Mouse (Mus musculus): ENCODE data around the gene Vmn2r117. TPM values are rescaled to one million over a fixed set of nuclear protein-coding genes. Genes with fewer than 3 reads are reported as not detected.
"Not testable (repeated sequence)": the region's sequence is repeated elsewhere in the genome, so short reads cannot be mapped to it uniquely, and the experiment has no call there.

Gene Vmn2r117
- not detected in 2 replicates for polyA plus RNA-seq (2012; rRNA removed)

DNA sequence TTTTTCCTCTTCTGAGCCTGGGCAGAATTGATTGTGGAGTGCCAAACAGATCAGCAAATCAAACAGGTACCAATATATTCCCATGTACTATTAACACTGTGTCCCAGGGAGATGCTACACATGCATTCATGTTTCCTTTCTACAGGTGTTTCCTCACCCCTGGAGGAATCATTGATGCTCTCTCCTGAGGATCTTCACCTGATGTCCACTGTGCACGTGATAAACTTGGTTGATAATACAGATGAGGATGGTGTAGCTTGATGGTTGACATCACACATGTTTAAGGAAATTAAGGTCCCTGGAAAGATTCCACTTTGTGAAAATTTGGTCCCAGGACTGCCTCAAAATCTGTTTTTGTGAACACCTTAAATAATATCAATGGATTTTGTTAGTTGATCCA lies at the start of gene Vmn2r117:
Gene Vmn2r117, minus strand, starts transcription at position 101 of the 400 bp plus-strand sequence.
- DNase-seq (ENCODE audit: low read depth in 1 of 2, low spot score in 2 of 2); H3K36me3 ChIP-seq (ENCODE audit: control insufficient read depth, insufficient read depth, low read length); H3K27ac ChIP-seq (ENCODE audit: insufficient read depth, low read length); H3K27me3 ChIP-seq (ENCODE audit: control insufficient read depth, insufficient read depth, low read length); H3K4me1 ChIP-seq (ENCODE audit: control insufficient read depth, insufficient read depth, insufficient read length); H3K4me3 ChIP-seq (ENCODE audit: extremely low read depth, insufficient read depth, insufficient read length): not testable (repeated sequence)
- WGBS, result 63% methylated on average over 1 of the region's 1 CpGs

DNA sequence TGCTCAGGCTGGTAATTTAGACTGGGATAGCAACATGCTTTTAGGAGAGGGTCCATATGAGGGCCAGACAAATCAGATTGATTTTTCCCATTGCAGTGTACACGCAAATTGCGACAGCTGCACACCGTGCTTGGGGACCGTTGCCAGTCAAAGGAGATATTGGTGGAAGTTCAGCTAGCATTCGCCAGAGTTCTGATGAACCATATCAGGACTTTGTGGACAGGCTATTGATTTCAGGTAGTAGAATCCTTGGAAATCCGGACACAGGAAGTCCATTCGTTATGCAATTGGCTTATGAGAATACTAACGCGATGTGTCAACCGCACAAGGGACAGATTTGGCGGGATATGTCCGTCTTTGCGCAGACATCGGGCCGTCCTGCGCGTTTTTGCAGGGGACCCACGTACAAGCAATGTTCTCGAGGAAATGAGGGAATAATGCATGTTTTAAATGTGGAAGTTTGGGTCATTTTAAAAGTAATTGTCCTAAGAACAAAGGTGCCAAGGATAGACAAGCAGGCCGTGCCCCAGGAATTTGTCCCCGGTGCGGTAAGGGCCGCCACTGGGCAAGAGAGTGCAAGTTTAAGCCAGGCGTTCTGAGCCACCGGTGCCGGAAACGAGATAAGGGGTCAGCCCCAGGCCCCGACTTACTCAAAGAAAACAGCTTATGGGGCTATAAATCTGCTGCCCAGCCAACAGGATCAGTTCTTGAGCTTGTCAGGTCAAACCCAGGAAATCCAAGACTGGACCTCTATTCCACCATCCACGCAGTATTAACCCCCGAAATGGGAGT lies 43.6 kb upstream of the Vmn2r117 start:
- H3K4me3 ChIP-seq (ENCODE audit: extremely low read depth, insufficient read depth, insufficient read length); H3K36me3 ChIP-seq (ENCODE audit: control insufficient read depth, insufficient read depth, low read length); H3K27ac ChIP-seq (ENCODE audit: insufficient read depth, low read length); H3K4me1 ChIP-seq (ENCODE audit: control insufficient read depth, insufficient read depth, insufficient read length); H3K27me3 ChIP-seq (ENCODE audit: control insufficient read depth, insufficient read depth, low read length); DNase-seq (ENCODE audit: low read depth in 1 of 2, low spot score in 2 of 2): not testable (repeated sequence)
- WGBS, result 61% methylated on average over 30 of the region's 30 CpGs

DNA sequence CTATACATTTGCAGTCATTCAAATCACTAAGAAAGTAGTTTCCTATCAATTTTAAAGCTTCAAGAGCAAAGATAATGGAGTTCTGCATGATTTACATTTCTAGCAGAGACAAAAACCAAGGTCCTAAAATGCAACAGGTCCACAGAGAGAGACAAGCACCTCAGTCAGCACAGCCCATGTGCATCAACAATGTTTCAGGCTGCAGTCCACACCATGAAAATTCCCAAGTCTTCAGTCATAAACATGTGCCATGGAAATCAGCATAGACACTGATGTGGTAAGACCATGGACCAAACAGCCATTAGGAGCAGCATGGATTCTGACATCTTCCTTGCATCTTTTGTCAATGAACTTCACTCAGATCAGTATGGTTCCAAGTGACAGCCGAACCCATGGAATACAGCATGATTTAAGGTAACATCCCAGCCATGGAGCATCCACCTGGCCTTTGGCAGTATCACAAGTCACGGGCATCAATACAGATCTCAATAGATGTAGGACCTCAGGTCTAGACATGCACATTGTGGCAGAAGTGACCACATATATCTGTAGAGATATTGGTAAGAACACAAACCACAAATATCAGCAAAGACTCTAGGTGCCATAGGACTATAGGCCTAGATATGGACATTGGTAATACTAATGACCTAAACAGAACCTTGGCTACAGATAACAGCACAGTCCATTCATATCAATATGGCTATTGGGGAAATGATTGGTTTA lies 39.4 kb upstream of the Vmn2r117 start:
- H3K4me1 ChIP-seq (ENCODE audit: control insufficient read depth, insufficient read depth, insufficient read length), result no peaks in the 10 kb centered on the region
- H3K4me3 ChIP-seq (ENCODE audit: extremely low read depth, insufficient read depth, insufficient read length), result no peak overlapping the region
- 69% methylated on average over 2 of the region's 2 CpGs for WGBS
- no peak for TF ChIP-seq POLR2A (IDR thresholded peaks at IDR 0.05; ENCODE audit: low read depth, low read length)
- no peak for TF ChIP-seq CTCF (IDR thresholded peaks at IDR 0.05; ENCODE audit: extremely low read depth, insufficient read depth, insufficient read length, insufficient replicate concordance)
- no peak for DNase-seq (ENCODE audit: low read depth in 1 of 2, low spot score in 2 of 2)
- no peak overlapping the region for H3K27ac ChIP-seq (ENCODE audit: insufficient read depth, low read length)
- no peaks in the 10 kb centered on the region for H3K27me3 ChIP-seq (ENCODE audit: control insufficient read depth, insufficient read depth, low read length)
- no peaks in the 10 kb centered on the region for H3K36me3 ChIP-seq (ENCODE audit: control insufficient read depth, insufficient read depth, low read length)

DNA sequence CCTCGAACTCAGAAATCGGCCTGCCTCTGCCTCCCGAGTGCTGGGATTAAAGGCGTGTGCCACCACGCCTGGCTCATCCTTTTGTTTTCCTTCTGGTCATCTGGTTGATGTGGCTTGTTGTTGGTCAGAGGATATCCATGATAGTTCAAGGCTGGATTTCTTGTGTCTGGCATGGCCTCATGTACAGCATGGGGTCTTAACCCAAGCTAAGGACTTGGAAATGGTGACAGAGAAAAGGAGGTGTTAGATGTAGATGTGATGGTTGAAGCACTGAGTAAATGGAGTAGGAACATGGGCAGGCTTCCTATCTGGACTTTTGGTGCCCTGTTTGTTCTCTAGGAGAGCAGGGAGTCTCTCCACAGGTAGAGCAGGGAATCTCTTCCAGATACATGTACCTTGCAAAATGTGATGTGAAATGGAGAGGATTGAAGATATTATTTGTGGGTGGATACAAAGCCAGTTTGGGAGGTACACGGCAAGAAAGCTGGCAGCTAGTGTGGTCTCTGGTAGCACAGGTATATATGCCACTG lies 46.3 kb downstream of the Vmn2r117 start:
- H3K4me1 ChIP-seq (ENCODE audit: control insufficient read depth, insufficient read depth, insufficient read length), result no peaks in the 10 kb centered on the region
- TF ChIP-seq CTCF (IDR thresholded peaks at IDR 0.05; ENCODE audit: extremely low read depth, insufficient read depth, insufficient read length, insufficient replicate concordance), result no peak
- TF ChIP-seq POLR2A (IDR thresholded peaks at IDR 0.05; ENCODE audit: low read depth, low read length), result no peak
- H3K4me3 ChIP-seq (ENCODE audit: extremely low read depth, insufficient read depth, insufficient read length), result no peak overlapping the region
- WGBS, result 74% methylated on average over 6 of the region's 6 CpGs
- no peak overlapping the region for H3K27ac ChIP-seq (ENCODE audit: insufficient read depth, low read length)
- H3K36me3 ChIP-seq (ENCODE audit: control insufficient read depth, insufficient read depth, low read length), result no peaks in the 10 kb centered on the region
- no peak for DNase-seq (ENCODE audit: low read depth in 1 of 2, low spot score in 2 of 2)
- no peaks in the 10 kb centered on the region for H3K27me3 ChIP-seq (ENCODE audit: control insufficient read depth, insufficient read depth, low read length)

Other genes with a start within 250 kb of the Vmn2r117 start
- not detected in 2 replicates for gene Vmn2r114, start 167.2 kb downstream of the Vmn2r117 start, polyA plus RNA-seq (2012; rRNA removed)
- gene Vmn2r115, start 136.0 kb downstream of the Vmn2r117 start, polyA plus RNA-seq (2012; rRNA removed), result not detected in 2 replicates
- gene Vmn2r116, start 95.1 kb downstream of the Vmn2r117 start, polyA plus RNA-seq (2012; rRNA removed), result not detected in 2 replicates
- gene Zfp213, start 84.5 kb upstream of the Vmn2r117 start, polyA plus RNA-seq (2012; rRNA removed), result 11.8 and 17.2 TPM in 2 replicates
- gene Zfp13, start 119.8 kb upstream of the Vmn2r117 start, polyA plus RNA-seq (2012; rRNA removed), result 2.9 and 3.4 TPM in 2 replicates
- 0.06 TPM in 1 of 2 replicates, not detected in the other for gene Zscan10, start 121.2 kb upstream of the Vmn2r117 start, polyA plus RNA-seq (2012; rRNA removed)
- gene Mmp25, start 165.6 kb upstream of the Vmn2r117 start, polyA plus RNA-seq (2012; rRNA removed), result 1.3 and 2.0 TPM in 2 replicates
- gene Bicdl2, start 180.8 kb upstream of the Vmn2r117 start, polyA plus RNA-seq (2012; rRNA removed), result 0.16 and 0.25 TPM in 2 replicates
- gene Hcfc1r1, start 193.9 kb upstream of the Vmn2r117 start, polyA plus RNA-seq (2012; rRNA removed), result 75.0 and 90.8 TPM in 2 replicates
- 24.8 and 31.1 TPM in 2 replicates for gene Thoc6, start 194.2 kb upstream of the Vmn2r117 start, polyA plus RNA-seq (2012; rRNA removed)
- 3.8 and 4.9 TPM in 2 replicates for gene Tnfrsf12a, start 197.8 kb upstream of the Vmn2r117 start, polyA plus RNA-seq (2012; rRNA removed)
- 0.18 and 0.32 TPM in 2 replicates for gene Cldn6, start 199.6 kb upstream of the Vmn2r117 start, polyA plus RNA-seq (2012; rRNA removed)
- gene Cldn9, start 204.3 kb upstream of the Vmn2r117 start, polyA plus RNA-seq (2012; rRNA removed), result 0.15 and 0.19 TPM in 2 replicates
- gene 1520401A03Rik, start 243.1 kb upstream of the Vmn2r117 start, polyA plus RNA-seq (2012; rRNA removed), result not detected in 2 replicates
- 48.3 and 74.8 TPM in 2 replicates for gene Pkmyt1, start 246.6 kb upstream of the Vmn2r117 start, polyA plus RNA-seq (2012; rRNA removed)

All from spleen, adult 2 months (tissue).